Mouse (Mus musculus): ENCODE measurements around the gene C87436.

GRCm38 (mm10) chr6:86516021-86516420 lies 77.8 kb downstream of the C87436 start:
- no peak for TF ChIP-seq CTCF (IDR thresholded peaks at IDR 0.05; ENCODE audit: insufficient read depth, low read depth, low read length)
- TF ChIP-seq POLR2A (IDR thresholded peaks at IDR 0.05; ENCODE audit: insufficient read depth, low read depth, low read length): no peak
